9 mouse cellular contexts compared by ENCODE assay signal in the genomic region with DNA sequence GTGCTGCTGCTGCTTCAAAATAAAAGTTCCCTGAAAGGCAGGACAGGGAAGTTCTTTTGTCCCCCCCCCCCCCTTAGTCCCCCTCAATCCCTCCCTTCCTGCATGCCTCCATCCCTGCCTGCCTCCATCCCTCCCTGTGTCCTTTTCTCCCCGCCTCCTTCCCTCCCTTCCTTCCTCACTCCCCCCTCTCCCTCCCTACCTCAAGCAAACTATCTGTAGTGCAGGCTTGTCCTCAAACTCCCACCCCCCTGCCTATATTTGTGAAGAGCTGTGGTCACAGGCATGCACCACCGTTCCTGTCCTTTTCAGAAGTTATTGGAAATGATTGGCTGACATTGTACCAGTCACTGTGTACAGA.
DNase-seq lines count a peak whose midpoint lies in the region; ATAC-seq and TF ChIP-seq lines count a peak whose summit lies in the region.
"Had no signal": no experiment of that assay in that cellular context is flagged by ENCODE, and none has a peak within 500 bp of the region (broad histone marks: within the 10 kb centered on the region; RNA-seq: fewer than 3 reads in every experiment).

No protein-coding gene starts in this region.

- TF ChIP-seq EP300 in heart, postnatal 0 days (IDR thresholded peaks at IDR 0.05; ENCODE audit: low read depth): no peak

- peak overlapping the region; percentile 58; the same call in 1 of the 2 replicates for H3K4me2 ChIP-seq in heart, postnatal 0 days (ENCODE audit: low read depth, low read length)
- H3K4me2 ChIP-seq in midbrain, embryonic 15.5 days: no peak overlapping the region
- H3K4me2 ChIP-seq in midbrain, embryonic 14.5 days (ENCODE audit: low read length): no peak overlapping the region
- no peak overlapping the region for H3K4me2 ChIP-seq in forebrain, postnatal 0 days (ENCODE audit: low read depth)
- H3K4me2 ChIP-seq in stomach, embryonic 15.5 days: 0 out of 2 replicates have a peak overlapping the region, but pooled peaks have one; percentile 33

- no peaks in the 10 kb centered on the region for H3K36me3 ChIP-seq in heart, postnatal 0 days (replicated peaks; ENCODE audit: control insufficient read depth, insufficient read depth, low read length)
- no peaks in the 10 kb centered on the region for H3K36me3 ChIP-seq in midbrain, embryonic 15.5 days (replicated peaks)
- H3K36me3 ChIP-seq in midbrain, embryonic 14.5 days (ENCODE audit: control insufficient read depth, insufficient read depth, low read length): no peaks in the 10 kb centered on the region
- H3K36me3 ChIP-seq in forebrain, postnatal 0 days (ENCODE audit: insufficient read depth): no peaks in the 10 kb centered on the region
- H3K36me3 ChIP-seq in stomach, embryonic 15.5 days: no peaks in the 10 kb centered on the region

- H3K9ac ChIP-seq in heart, postnatal 0 days (replicated peaks; ENCODE audit: low read depth, low read length): no peak overlapping the region
- no peak overlapping the region for H3K9ac ChIP-seq in midbrain, embryonic 15.5 days
- no peak overlapping the region for H3K9ac ChIP-seq in midbrain, embryonic 14.5 days (replicated peaks; ENCODE audit: low read length)
- no peak overlapping the region for H3K9ac ChIP-seq in forebrain, postnatal 0 days
- H3K9ac ChIP-seq in stomach, embryonic 15.5 days: no peak overlapping the region

- peaks cover 26% of the 10 kb centered on the region for H3K4me1 ChIP-seq in heart, postnatal 0 days (ENCODE audit: control insufficient read depth, insufficient read depth)
- H3K4me1 ChIP-seq in midbrain, embryonic 15.5 days: peaks cover 10% of the 10 kb centered on the region
- H3K4me1 ChIP-seq in midbrain, embryonic 14.5 days (ENCODE audit: control insufficient read depth, insufficient read depth, low read length): peaks cover 9% of the 10 kb centered on the region
- peaks cover 21% of the 10 kb centered on the region for H3K4me1 ChIP-seq in forebrain, postnatal 0 days (ENCODE audit: insufficient read depth)
- H3K4me1 ChIP-seq in stomach, embryonic 15.5 days: peaks cover 20% of the 10 kb centered on the region

- TF ChIP-seq CTCF in heart, postnatal 0 days (IDR thresholded peaks at IDR 0.05; ENCODE audit: low read depth): no peak
- TF ChIP-seq CTCF in forebrain, postnatal 0 days (IDR thresholded peaks at IDR 0.05; ENCODE audit: low read depth): no peak

- WGBS in heart, postnatal 0 days: 24% methylated on average over 2 of the region's 2 CpGs
- 40% methylated on average over 2 of the region's 2 CpGs for WGBS in midbrain, embryonic 15.5 days
- 40% methylated on average over 2 of the region's 2 CpGs for WGBS in midbrain, embryonic 14.5 days
- WGBS in forebrain, postnatal 0 days: 23% methylated on average over 2 of the region's 2 CpGs
- 25% methylated on average over 2 of the region's 2 CpGs for WGBS in stomach, embryonic 15.5 days

- no peak; the same call in 1 of the 2 replicates for ATAC-seq in heart, postnatal 0 days (ENCODE audit: insufficient read depth, low read depth)
- ATAC-seq in midbrain, embryonic 15.5 days (replicated peaks): peak; percentile 47
- ATAC-seq in midbrain, embryonic 14.5 days (ENCODE audit: low FRiP score, low TSS enrichment): no peak
- ATAC-seq in forebrain, postnatal 0 days: no peak
- ATAC-seq in stomach, embryonic 15.5 days (ENCODE audit: insufficient read depth, low FRiP score, low read depth): no peak

- intact Hi-C loops in heart, postnatal 10 days (cut with DNase I): loop anchor here (2.0 to 5.0 kb wide), 3 partner anchors 39 to 89 kb away; no protein-coding TSS in a partner anchor

- H3K27me3 ChIP-seq in heart, postnatal 0 days (ENCODE audit: control insufficient read depth, insufficient read depth, low read length): no peaks in the 10 kb centered on the region
- H3K27me3 ChIP-seq in midbrain, embryonic 15.5 days (replicated peaks): no peaks in the 10 kb centered on the region
- H3K27me3 ChIP-seq in midbrain, embryonic 14.5 days (ENCODE audit: control insufficient read depth, insufficient read depth, low read length): no peaks in the 10 kb centered on the region
- no peaks in the 10 kb centered on the region for H3K27me3 ChIP-seq in forebrain, postnatal 0 days (ENCODE audit: insufficient read depth, low read length)
- H3K27me3 ChIP-seq in stomach, embryonic 15.5 days (replicated peaks): no peaks in the 10 kb centered on the region

- peak overlapping the region; percentile 27; the same call in 1 of the 2 replicates for H3K27ac ChIP-seq in heart, postnatal 0 days (ENCODE audit: low read depth)
- no peak overlapping the region for H3K27ac ChIP-seq in midbrain, embryonic 15.5 days
- no peak overlapping the region for H3K27ac ChIP-seq in midbrain, embryonic 14.5 days (replicated peaks; ENCODE audit: low read depth, low read length)
- peak overlapping the region; percentile 50; the same call in 1 of the 2 replicates for H3K27ac ChIP-seq in forebrain, postnatal 0 days (ENCODE audit: low read depth, low read length)
- H3K27ac ChIP-seq in stomach, embryonic 15.5 days: peak overlapping the region; percentile 23

- no peak overlapping the region for H3K4me3 ChIP-seq in heart, postnatal 0 days (ENCODE audit: low read depth, low read length)
- H3K4me3 ChIP-seq in midbrain, embryonic 15.5 days: no peak overlapping the region
- no peak overlapping the region for H3K4me3 ChIP-seq in midbrain, embryonic 14.5 days (replicated peaks; ENCODE audit: low read depth, low read length)
- H3K4me3 ChIP-seq in forebrain, postnatal 0 days (ENCODE audit: low read depth, low read length): no peak overlapping the region
- no peak overlapping the region for H3K4me3 ChIP-seq in stomach, embryonic 15.5 days (replicated peaks)
- H3K4me3 ChIP-seq: heart, adult 2 months had no signal

- no peak for DNase-seq in heart, postnatal 0 days (ENCODE audit: low spot score)
- no peak for DNase-seq in heart, postnatal 10 days
- DNase-seq in midbrain, embryonic 14.5 days: no peak
- DNase-seq in forebrain, postnatal 0 days: no peak
- DNase-seq in T-cell, adult 2 months (ENCODE audit: low spot score): no peak
- DNase-seq in lung, postnatal 36 days: no peak

- no peaks in the 10 kb centered on the region for H3K9me3 ChIP-seq in heart, postnatal 0 days (replicated peaks; ENCODE audit: control insufficient read depth, low read length)
- H3K9me3 ChIP-seq in midbrain, embryonic 15.5 days: no peaks in the 10 kb centered on the region
- H3K9me3 ChIP-seq in midbrain, embryonic 14.5 days (ENCODE audit: control insufficient read depth, low read length): no peaks in the 10 kb centered on the region
- no peaks in the 10 kb centered on the region for H3K9me3 ChIP-seq in forebrain, postnatal 0 days (ENCODE audit: low read length)
- H3K9me3 ChIP-seq in stomach, embryonic 15.5 days: no peaks in the 10 kb centered on the region

Comparison
In these comparisons a context has a peak if more than half of its experiments do, and no peak if none do; other contexts are left out.
1. H3K27ac ChIP-seq: peak in heart, postnatal 0 days (single experiment), forebrain, postnatal 0 days (single experiment) and stomach, embryonic 15.5 days (single experiment); none in midbrain, embryonic 15.5 days (single experiment) and midbrain, embryonic 14.5 days (single experiment).
2. H3K4me2 ChIP-seq: peak in heart, postnatal 0 days (single experiment) and stomach, embryonic 15.5 days (single experiment); none in midbrain, embryonic 15.5 days (single experiment), midbrain, embryonic 14.5 days (single experiment) and forebrain, postnatal 0 days (single experiment).